Mouse (Mus musculus): Measurements from ENCODE around the gene Erc1.

DNA sequence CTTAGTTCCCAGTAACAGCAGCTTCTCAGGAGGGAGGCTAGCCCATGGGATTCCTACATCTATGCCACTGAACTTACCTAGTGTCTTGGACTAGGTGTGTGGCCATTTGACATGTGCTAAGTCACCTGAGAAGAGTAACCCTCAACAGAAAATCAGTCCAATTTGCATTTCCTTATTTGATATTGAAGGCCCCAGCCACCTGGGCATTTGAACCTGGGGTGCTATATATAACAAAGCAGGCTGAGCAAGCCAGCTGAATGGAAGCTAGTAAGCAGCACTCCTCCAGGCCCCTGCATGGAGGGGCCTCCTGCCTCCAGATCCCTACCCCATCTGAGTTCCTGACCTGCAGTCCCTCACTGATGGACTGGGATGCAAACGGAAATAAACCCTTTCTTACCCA lies 135.5 kb downstream of the Erc1 start:
- no peak for TF ChIP-seq POLR2A (IDR thresholded peaks at IDR 0.05; ENCODE audit: low read depth, low read length)
- TF ChIP-seq CTCF (IDR thresholded peaks at IDR 0.05; ENCODE audit: extremely low read depth, insufficient read depth, insufficient read length, insufficient replicate concordance) = no peak

Measured in spleen, adult 2 months (tissue).